Mouse (Mus musculus) stomach, embryonic 14.5 days (tissue): ENCODE measurements around the gene Syne4. TPM values are rescaled to one million over a fixed set of nuclear protein-coding genes. Genes with fewer than 3 reads are reported as not detected.

ENCODE experiments used
- ATAC-seq: fragments of 200-750 bp; cut with Nextera tagmentation; 2 replicates; pipeline ENCODE4 v1.8.0; 2017; ENCODE audit warnings: low read depth, moderate TSS enrichment; ENCODE audit not compliant: insufficient number of reproducible peaks, insufficient read depth, low FRiP score
- H3K27ac ChIP-seq: fragments of 300-500 bp; sonication (generic); 2 replicates; pipeline ENCODE4 v1.5.1; 2014; ENCODE audit warnings: mild to moderate bottlenecking, low read length, moderate library complexity, mixed read lengths
- H3K27me3 ChIP-seq: fragments of 300-500 bp; sonication (generic); 2 replicates; pipeline ENCODE4 v1.6.1; 2014; ENCODE audit warnings: low read length, control low read depth, mixed read lengths; ENCODE audit not compliant: control insufficient read depth, insufficient read depth
- H3K36me3 ChIP-seq: fragments of 300-500 bp; sonication (generic); 2 replicates; pipeline ENCODE4 v1.6.1; 2014; ENCODE audit warnings: mild to moderate bottlenecking, control low read depth, low read length, moderate library complexity, mixed read lengths; ENCODE audit not compliant: control insufficient read depth, insufficient read depth
- H3K4me1 ChIP-seq: fragments of 300-500 bp; sonication (generic); 2 replicates; pipeline ENCODE4 v1.6.1; 2014; ENCODE audit warnings: low read length, control low read depth, mixed read lengths; ENCODE audit not compliant: control insufficient read depth, insufficient read depth
- H3K4me2 ChIP-seq: fragments of 300-500 bp; sonication (generic); replicated peaks from 2 replicates; pipeline ENCODE4 v1.6.1; 2014; ENCODE audit warnings: low read depth, low read length, control low read depth
- H3K4me3 ChIP-seq: fragments of 300-500 bp; sonication (generic); 2 replicates; pipeline ENCODE4 v1.5.1; 2014; ENCODE audit warnings: low read depth, low read length, control low read depth
- H3K9ac ChIP-seq: fragments of 300-500 bp; sonication (generic); replicated peaks from 2 replicates; pipeline ENCODE4 v1.6.1; 2014; ENCODE audit warnings: low read depth, mild to moderate bottlenecking, control low read depth, low read length, moderate library complexity, mixed read lengths
- H3K9me3 ChIP-seq: fragments of 300-500 bp; sonication (generic); 2 replicates; pipeline ENCODE4 v1.6.1; 2016; ENCODE audit warnings: low read depth, low read length, control low read depth; ENCODE audit not compliant: control insufficient read depth
- WGBS: fragments of 180-500 bp; shearing (Covaris S2); extraction: QIAGEN DNeasy Blood & Tissue Kit; methylation state at CpG from one replicate; pipeline ENCODE4 v1.1.7; 2014; 5-methylcytosine and 5-hydroxymethylcytosine counted together
- polyA plus RNA-seq: library from polyadenylated mRNA; unstranded; fragments of >200 nt; fragmentation: Nextera tagmentation; extraction: Ambion mirVana; gene quantifications from 2 replicates; pipeline ENCODE4 v1.2.1, GENCODE M21; 2014

Syne4 gene
- polyA plus RNA-seq, 1 experiment from 2014 or later: 49.0 TPM

GRCm38 (mm10) chr7:30279951-30280669 lies 34.5 kb upstream of the Syne4 start, which contains the start of the genes Thap8 and Wdr62:
Gene Thap8 (plus strand): TSS chr7:30280094.
Gene Wdr62 (minus strand): TSS chr7:30280419.
- H3K4me2 ChIP-seq: peak within 1 kb of the TSS; percentile 85
- H3K9ac ChIP-seq: peak within 1 kb of the TSS; percentile 46; the same call in 1 of the 2 replicates
- H3K9me3 ChIP-seq: no peaks in the 10 kb centered on the region
- H3K27me3 ChIP-seq: no peaks in the 10 kb centered on the region
- peak; percentile 95 for ATAC-seq
- peak within 1 kb of the TSS; percentile 96 for H3K27ac ChIP-seq
- H3K36me3 ChIP-seq: no peaks in the 10 kb centered on the region
- peaks cover 3% of the 10 kb centered on the region; the same call in 1 of the 2 replicates for H3K4me1 ChIP-seq
- peak within 1 kb of the TSS; percentile 78 for H3K4me3 ChIP-seq
- WGBS: under 1% methylated on average over 49 of the region's 49 CpGs

- Histone ChIP-seq H3K4me2 (peak overlapping the region; percentile 85), H3K36me3 (no peaks in the 10 kb centered on the region), H3K27ac (peak overlapping the region; percentile 96), H3K9me3 (no peaks in the 10 kb centered on the region), H3K9ac (no peak overlapping the region), H3K27me3 (no peaks in the 10 kb centered on the region), H3K4me1 (peaks cover 3% of the 10 kb centered on the region; the same call in 1 of the 2 replicates), H3K4me3 (peak overlapping the region; percentile 78)
- ATAC-seq: peak; percentile 83
- WGBS: 1% methylated on average over 20 of the region's 20 CpGs
Observed at GRCm38 (mm10) chr7:30280670-30281138, 33.9 kb upstream of the Syne4 start.

- Histone ChIP-seq H3K27ac (peak overlapping the region; percentile 96; the same call in 1 of the 2 replicates), H3K4me2 (no peak overlapping the region; the same call in 1 of the 2 replicates), H3K4me3 (no peak overlapping the region), H3K36me3 (no peaks in the 10 kb centered on the region), H3K27me3 (no peaks in the 10 kb centered on the region), H3K9me3 (no peaks in the 10 kb centered on the region), H3K9ac (no peak overlapping the region), H3K4me1 (peaks cover 3% of the 10 kb centered on the region; the same call in 1 of the 2 replicates)
- no peak for ATAC-seq
- 71% methylated on average over 4 of the region's 4 CpGs for WGBS
Observed at GRCm38 (mm10) chr7:30281522-30281921, 33.1 kb upstream of the Syne4 start.

GRCm38 (mm10) chr7:30282740-30283139 lies 31.9 kb upstream of the Syne4 start:
- Histone ChIP-seq H3K27me3 (no peaks in the 10 kb centered on the region), H3K9me3 (no peaks in the 10 kb centered on the region), H3K36me3 (no peaks in the 10 kb centered on the region), H3K4me1 (peaks cover 3% of the 10 kb centered on the region; the same call in 1 of the 2 replicates), H3K4me3 (no peak overlapping the region), H3K4me2 (no peak overlapping the region), H3K9ac (no peak overlapping the region), H3K27ac (no peak overlapping the region)
- 82% methylated on average over 7 of the region's 7 CpGs for WGBS
- no peak for ATAC-seq

GRCm38 (mm10) chr7:30286701-30287410 lies 27.8 kb upstream of the Syne4 start:
- no peaks in the 10 kb centered on the region for H3K4me1 ChIP-seq
- H3K27ac ChIP-seq: no peak overlapping the region

GRCm38 (mm10) chr7:30288046-30288445 lies 26.6 kb upstream of the Syne4 start:
- no peak overlapping the region for H3K4me3 ChIP-seq
- no peak overlapping the region for H3K4me2 ChIP-seq
- no peaks in the 10 kb centered on the region for H3K9me3 ChIP-seq
- 67% methylated on average over 6 of the region's 6 CpGs for WGBS
- no peak for ATAC-seq
- no peaks in the 10 kb centered on the region for H3K4me1 ChIP-seq
- no peak overlapping the region for H3K27ac ChIP-seq
- H3K36me3 ChIP-seq: no peaks in the 10 kb centered on the region
- no peaks in the 10 kb centered on the region for H3K27me3 ChIP-seq
- no peak overlapping the region for H3K9ac ChIP-seq

More at GRCm38 (mm10) chr7:30286701-30287410, 27.8 kb upstream of the Syne4 start:
- no peak overlapping the region for H3K9ac ChIP-seq
- WGBS: 68% methylated on average over 8 of the region's 8 CpGs
- H3K4me3 ChIP-seq: no peak overlapping the region
- no peak overlapping the region for H3K4me2 ChIP-seq
- no peak for ATAC-seq
- H3K9me3 ChIP-seq: no peaks in the 10 kb centered on the region
- H3K27me3 ChIP-seq: no peaks in the 10 kb centered on the region
- H3K36me3 ChIP-seq: no peaks in the 10 kb centered on the region

GRCm38 (mm10) chr7:30289071-30289713 lies 25.4 kb upstream of the Syne4 start:
- ATAC-seq: 0 out of 2 replicates have a peak, but pooled peaks have one; percentile 9
- Histone ChIP-seq H3K36me3 (no peaks in the 10 kb centered on the region), H3K4me2 (no peak overlapping the region), H3K4me1 (no peaks in the 10 kb centered on the region), H3K4me3 (no peak overlapping the region), H3K9ac (no peak overlapping the region), H3K27ac (no peak overlapping the region), H3K9me3 (no peaks in the 10 kb centered on the region), H3K27me3 (no peaks in the 10 kb centered on the region)
- 69% methylated on average over 7 of the region's 7 CpGs for WGBS
